Mouse (Mus musculus): ENCODE measurements at regions not wholly inside any gene's neighbourhood (a gene's known extent, or its start where the extent isn't known, plus 50 kb on each side); places are given as distances from the start of the nearest gene placed in this dataset.

DNA sequence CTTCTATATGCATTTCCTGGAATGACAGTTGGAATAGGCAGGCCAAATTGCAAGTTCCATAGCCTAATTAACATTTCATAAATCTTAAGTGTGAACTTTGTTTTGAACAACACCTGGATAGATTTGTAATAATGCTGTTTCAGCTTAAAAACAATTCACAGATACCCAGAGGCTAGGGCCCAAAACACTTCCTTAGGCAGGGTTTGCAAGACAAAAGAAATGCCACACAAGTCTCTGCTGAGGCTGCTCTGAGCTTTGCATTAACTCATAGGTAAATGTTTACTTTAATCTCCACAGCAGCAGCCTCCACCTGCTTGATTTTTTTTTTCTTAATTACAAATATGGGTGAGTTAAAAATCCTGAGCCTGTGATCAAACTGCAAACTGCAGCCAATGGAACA is 118.4 kb downstream of the Gnat3 start:
- no peak for DNase-seq (ENCODE audit: low spot score)

DNA sequence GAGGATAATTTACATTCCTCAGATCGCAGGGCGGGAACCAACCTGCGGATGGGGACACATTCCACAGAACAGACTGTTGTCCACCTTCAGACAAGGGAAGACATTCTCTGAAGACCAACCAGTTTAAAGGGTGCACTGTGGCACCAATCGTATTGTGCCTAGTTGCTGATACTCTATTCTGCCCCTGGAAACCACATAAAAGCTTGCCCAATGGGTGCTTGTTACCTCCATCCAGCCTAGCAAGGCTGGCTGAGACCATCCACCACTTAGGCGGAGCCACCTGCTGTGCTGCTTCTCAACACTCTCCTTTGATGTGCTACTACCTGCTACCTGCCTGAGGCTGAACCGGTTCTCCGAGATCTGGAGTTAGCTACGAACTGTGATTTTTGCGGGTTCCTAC is 119.9 kb downstream of the Gnat3 start:
- DNase-seq (ENCODE audit: low spot score): no peak

DNA sequence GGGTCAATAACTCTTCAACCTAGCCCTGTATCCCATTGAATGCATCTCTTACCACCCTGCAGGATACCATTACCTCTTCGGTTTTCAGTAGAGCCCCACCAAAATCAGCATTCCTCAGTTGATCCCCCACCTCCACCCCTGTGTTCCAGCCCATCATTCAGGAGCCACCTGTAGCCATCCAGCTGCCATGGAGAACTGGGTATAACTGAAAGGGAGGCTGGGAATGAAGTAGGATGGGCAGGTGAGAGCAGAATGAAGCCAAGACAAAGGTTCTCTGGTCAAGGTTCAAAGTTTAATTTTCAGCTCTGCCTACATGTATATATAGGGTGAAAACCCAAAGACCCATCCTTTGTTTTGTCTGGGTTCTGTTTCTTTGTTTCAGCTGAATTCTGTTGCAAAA is 121.4 kb downstream of the Gnat3 start:
- no peak for DNase-seq (ENCODE audit: low spot score)

DNA sequence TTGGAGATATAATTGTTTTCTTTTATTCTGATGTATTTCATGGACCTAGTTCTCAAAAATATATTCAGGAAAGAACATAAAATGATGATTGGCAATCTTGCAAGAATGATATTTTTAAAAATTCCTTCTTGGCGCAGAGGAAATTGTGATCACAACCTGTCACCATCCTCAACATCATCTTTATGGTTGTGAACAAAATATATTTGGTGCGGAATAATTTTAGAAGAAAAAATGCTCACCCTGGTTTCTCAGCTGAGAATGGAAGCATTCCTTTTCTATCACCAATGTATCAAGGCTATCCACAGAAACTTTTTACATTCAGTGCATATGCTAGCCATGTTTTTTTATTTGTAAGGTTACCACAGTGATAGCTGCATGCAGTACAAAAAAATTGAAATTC is 123.1 kb downstream of the Gnat3 start:
- DNase-seq (ENCODE audit: low spot score): no peak

DNA sequence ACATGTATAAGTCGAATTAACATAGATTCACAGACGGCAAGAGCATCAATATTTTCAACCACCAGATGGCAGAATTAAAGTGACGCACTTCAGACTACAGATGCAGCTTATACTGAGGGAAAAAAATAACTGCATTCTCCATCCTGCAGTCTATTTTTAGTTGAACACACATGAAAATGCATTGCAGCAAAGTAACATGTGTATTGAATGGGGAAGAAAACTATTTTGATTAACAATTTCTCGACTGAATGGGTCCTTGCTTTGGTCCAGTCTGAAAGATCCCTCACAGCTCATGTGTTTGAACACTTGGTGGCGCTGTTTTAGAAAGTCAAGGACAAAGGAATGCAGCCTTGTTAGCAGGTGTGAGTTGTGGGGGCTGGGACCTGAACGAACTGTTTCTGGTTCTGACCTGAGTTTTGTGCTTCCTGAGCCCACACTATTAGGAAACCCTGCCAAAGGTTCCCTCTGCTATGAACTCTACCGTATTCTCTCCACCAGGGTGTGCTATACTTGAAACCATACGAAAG is 125.6 kb downstream of the Gnat3 start:
- DNase-seq (ENCODE audit: low spot score): peak; percentile 48

DNA sequence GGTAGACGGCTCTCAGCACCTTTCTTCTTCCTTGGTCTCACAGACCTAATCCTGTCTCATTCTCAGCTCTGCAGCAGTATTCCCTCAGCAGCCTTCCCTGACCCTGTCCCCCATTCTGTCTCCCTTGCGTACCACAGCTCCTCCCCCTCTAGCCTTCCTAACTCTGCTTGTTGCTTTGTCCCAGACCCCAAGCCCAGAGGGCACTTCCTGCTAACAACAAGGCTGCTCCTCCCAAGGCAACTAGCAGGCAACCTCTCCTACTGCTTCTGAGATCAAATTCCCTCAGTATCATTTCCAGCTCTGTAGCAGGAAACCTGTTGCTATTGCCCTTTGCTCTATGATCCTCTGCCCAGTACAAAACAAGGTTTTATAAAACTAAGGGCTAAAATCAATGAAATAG is 127.6 kb downstream of the Gnat3 start:
- DNase-seq (ENCODE audit: low spot score): no peak

- no peak for DNase-seq (ENCODE audit: low spot score)
Measured at GRCm38 (mm10) chr5:18114905-18115689, 152.7 kb downstream of the Gnat3 start.

GRCm38 (mm10) chr5:18135794-18136678 is 173.7 kb downstream of the Gnat3 start:
- DNase-seq (ENCODE audit: low spot score): no peak

GRCm38 (mm10) chr5:18137450-18138061 is 175.2 kb downstream of the Gnat3 start:
- no peak for DNase-seq (ENCODE audit: low spot score)

DNA sequence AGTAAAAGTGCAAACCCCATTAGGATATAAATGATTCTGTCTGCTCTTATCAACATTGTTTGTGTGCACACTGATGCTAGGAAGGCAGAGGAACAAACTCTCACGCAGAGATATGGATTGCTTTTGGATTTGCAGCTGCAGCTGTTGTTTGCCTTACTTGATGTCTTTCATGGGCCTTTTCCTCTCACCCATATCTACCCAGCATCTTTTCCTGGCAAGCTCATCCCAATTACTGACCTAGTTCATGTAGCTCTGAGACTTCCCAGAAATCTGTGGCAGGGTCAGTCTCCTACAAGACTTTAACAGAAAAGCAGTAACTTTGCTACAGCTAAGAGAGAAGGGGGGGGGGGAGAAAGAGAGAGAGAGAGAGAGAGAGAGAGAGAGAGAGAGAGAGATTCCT is 189.9 kb downstream of the Gnat3 start:
- no peak for DNase-seq (ENCODE audit: low spot score)

- DNase-seq (ENCODE audit: low spot score): no peak
Measured at GRCm38 (mm10) chr5:18153703-18154102, 191.4 kb downstream of the Gnat3 start.

DNA sequence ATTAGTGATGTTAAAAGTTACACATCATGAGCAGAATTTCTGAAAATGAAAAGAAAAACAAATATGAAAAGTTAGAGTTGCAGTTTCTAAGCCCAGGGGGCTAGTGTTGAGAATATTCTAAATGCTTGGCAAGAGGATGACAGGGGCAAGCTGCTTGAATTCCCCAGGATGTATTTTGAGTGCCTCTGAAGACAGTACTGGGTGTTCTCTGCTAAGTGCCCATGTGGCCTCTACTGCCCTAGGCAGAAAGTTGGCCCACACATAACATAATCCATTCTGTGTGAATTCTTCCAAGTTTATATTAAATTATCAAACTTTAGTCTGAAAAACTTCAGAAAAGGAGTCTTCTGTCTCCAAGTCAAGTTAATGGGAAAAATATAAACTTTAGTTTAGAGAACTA is 196.6 kb downstream of the Gnai1 start:
- no peak for DNase-seq (ENCODE audit: low spot score)

- no peak for DNase-seq (ENCODE audit: low spot score)
Measured at GRCm38 (mm10) chr5:18177810-18178209, 182.3 kb downstream of the Gnai1 start.

DNA sequence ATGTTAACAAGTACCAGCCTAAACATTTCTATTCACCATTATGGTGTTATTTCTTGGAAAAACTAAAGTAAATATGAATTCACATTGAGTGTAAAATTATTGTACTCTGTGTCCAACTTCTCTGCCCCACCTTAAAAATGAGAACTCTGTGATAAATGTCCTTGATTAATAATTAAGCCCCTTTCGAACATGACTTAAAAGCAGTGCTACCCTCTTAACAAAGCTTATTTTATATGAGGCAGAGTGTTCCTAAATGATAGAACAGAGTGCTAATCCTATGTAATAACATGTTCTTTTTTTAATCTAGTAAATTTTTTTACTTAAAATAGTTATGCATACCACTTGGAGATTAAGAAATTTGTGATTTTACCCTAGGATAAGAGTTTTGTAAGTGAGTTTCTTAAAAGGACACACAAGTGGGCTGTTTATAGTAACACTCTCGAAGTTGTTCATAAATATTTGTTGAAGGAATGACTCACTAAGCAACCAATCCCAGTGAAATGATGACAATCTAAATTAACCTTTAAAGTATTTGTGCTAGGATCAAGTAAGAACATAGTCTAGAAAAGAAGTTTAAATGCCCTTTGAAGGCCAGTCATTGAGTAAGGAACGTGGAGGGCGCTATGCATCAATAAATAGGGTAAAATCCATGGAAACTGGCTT is 148.6 kb downstream of the Gnai1 start:
- DNase-seq (ENCODE audit: low spot score): no peak

All from ovary, postnatal 14 days (tissue).